Mouse (Mus musculus) thymus, adult 2 months (tissue): ENCODE results near the gene Tenm2. TPM values are rescaled to one million over a fixed set of nuclear protein-coding genes. Genes with fewer than 3 reads are reported as not detected.

Source experiments
- DNase-seq: peaks from one replicate; pipeline ENCODE4 v3.0.0; 2021
- H3K27ac ChIP-seq: fragments of 200-500 bp; 2 replicates; pipeline ENCODE4 v1.5.1; 2012; ENCODE audit warnings: low read length, control low read depth; ENCODE audit not compliant: control insufficient read depth, insufficient read depth
- H3K27me3 ChIP-seq: fragments of 200-500 bp; 2 replicates; pipeline ENCODE4 v1.6.1; 2012; ENCODE audit warnings: mild to moderate bottlenecking, low read length, moderate library complexity, mixed read lengths; ENCODE audit not compliant: control insufficient read depth, insufficient read depth
- H3K36me3 ChIP-seq: fragments of 200-500 bp; 2 replicates; pipeline ENCODE4 v1.6.1; 2012; ENCODE audit warnings: mild to moderate bottlenecking, low read length, moderate library complexity; ENCODE audit not compliant: control insufficient read depth, insufficient read depth
- H3K4me1 ChIP-seq: fragments of 200-500 bp; replicated peaks from 2 replicates; pipeline ENCODE4 v1.6.1; 2012; ENCODE audit warnings: low read length; ENCODE audit not compliant: control insufficient read depth, insufficient read depth
- H3K4me3 ChIP-seq: fragments of 200-500 bp; 2 replicates; pipeline ENCODE4 v1.5.1; 2012; ENCODE audit warnings: mild to moderate bottlenecking, low read length, control low read depth, moderate library complexity; ENCODE audit not compliant: control insufficient read depth, insufficient read depth
- CTCF ChIP-seq: fragments of 200-500 bp; IDR thresholded peaks from 2 replicates; pipeline ENCODE4 v1.5.1; 2012; ENCODE audit warnings: mild to moderate bottlenecking, control low read depth, low read length, moderate library complexity, borderline replicate concordance; ENCODE audit not compliant: control insufficient read depth, poor library complexity, insufficient read depth; ENCODE audit errors: extremely low read depth
- POLR2A ChIP-seq: fragments of 200-500 bp; IDR thresholded peaks from 2 replicates; pipeline ENCODE4 v1.6.1; 2012; ENCODE audit warnings: mild to moderate bottlenecking, low read length, control low read depth, moderate library complexity; ENCODE audit not compliant: control insufficient read depth, poor library complexity, insufficient read depth; ENCODE audit errors: extremely low read depth
- WGBS: fragments of 180-500 bp; shearing (Covaris S2); methylation state at CpG from one replicate; pipeline ENCODE4 v1.1.7; 2018; 5-methylcytosine and 5-hydroxymethylcytosine counted together
- polyA plus RNA-seq: library from polyadenylated mRNA; depleted of rRNA; stranded (reverse); fragments of >200 nt; gene quantifications from 2 replicates; pipeline ENCODE4 v1.2.3, GENCODE M21; 2012

The Tenm2 gene
- polyA plus RNA-seq, 1 experiment = 0.70 TPM

GRCm38 (mm10) chr11:35977096-35977495 is 1258.7 kb downstream of the Tenm2 start:
- H3K4me3 ChIP-seq = no peak overlapping the region
- DNase-seq = no peak
- H3K27me3 ChIP-seq = peaks cover 13% of the 10 kb centered on the region
- TF ChIP-seq CTCF (no peak), POLR2A (no peak)
- no peaks in the 10 kb centered on the region for H3K36me3 ChIP-seq
- no peak overlapping the region for H3K27ac ChIP-seq
- WGBS = 78% methylated on average over 6 of the region's 6 CpGs
- peaks cover 6% of the 10 kb centered on the region; the same call in 1 of the 2 replicates for H3K4me1 ChIP-seq

DNA sequence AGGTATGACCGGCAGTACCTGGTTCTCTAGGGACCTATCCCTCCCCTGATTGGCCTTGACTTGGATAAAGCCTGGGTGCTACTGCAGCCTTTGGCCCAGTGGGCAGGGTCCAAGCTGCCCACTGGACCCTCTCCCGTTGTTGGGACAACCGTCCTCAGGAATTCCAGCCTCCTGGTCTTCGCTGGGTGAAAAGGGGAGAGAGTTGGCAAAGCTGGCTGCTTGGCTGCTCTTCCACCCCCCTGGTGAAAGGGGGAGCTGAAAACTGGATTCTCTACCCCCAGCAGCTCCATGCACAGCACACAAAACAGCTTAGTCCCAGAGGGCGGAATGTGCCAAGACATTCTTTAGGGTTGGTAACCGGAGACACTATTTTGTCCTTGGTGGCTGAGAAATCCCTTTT is 1259.3 kb downstream of the Tenm2 start:
- 86% methylated on average over 6 of the region's 6 CpGs for WGBS
- no peak overlapping the region for H3K4me3 ChIP-seq
- H3K27me3 ChIP-seq = peaks cover 13% of the 10 kb centered on the region
- no peaks in the 10 kb centered on the region for H3K36me3 ChIP-seq
- peaks cover 6% of the 10 kb centered on the region; the same call in 1 of the 2 replicates for H3K4me1 ChIP-seq
- H3K27ac ChIP-seq = no peak overlapping the region
- no peak for TF ChIP-seq CTCF
- TF ChIP-seq POLR2A = no peak
- no peak for DNase-seq

DNA sequence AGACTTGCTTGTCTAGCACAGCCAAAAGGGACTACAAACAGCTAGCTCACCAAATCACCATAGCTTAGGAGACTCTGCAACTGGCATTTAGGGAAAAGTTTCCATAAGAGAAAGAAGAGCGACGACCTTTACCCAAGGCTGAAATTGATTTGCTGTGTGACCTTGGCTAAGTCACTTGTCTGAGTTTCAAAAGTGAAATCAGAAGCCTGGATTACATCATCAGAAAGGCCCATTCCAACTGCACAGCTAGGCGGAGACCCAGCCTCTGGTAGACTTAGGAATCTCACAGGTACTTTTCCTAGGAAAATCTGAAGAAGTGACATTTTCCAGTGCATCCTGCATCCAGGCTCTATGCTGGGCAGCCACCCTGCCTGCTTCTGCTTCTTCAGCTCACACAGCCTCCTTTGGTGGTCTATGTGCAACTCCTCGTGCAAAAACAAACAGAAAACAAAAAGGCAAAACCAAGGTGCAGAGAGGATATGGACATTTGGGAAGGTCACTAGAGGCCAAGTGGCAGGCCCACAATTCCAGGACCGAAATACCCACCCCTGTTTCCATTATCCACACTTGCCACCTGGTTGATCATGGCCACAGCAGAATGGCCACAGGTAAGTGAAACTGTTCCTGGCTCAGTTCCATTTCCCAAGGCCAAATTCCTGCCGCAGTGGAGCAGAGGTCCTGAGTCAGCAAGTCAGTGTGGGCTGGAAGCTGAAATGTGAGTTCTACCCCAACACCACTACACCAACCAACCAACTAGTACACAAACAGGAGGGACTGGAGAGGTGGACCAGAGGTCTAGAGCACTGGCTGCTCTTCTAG is 1260.9 kb downstream of the Tenm2 start:
- DNase-seq = no peak
- Histone ChIP-seq H3K27ac (no peak overlapping the region), H3K4me1 (0 out of 2 replicates have a peak, but pooled peaks cover 2% of the 10 kb centered on the region), H3K4me3 (no peak overlapping the region), H3K36me3 (no peaks in the 10 kb centered on the region), H3K27me3 (peaks cover 5% of the 10 kb centered on the region)
- TF ChIP-seq POLR2A (no peak), CTCF (no peak)
- 89% methylated on average over 6 of the region's 6 CpGs for WGBS

- H3K27ac ChIP-seq = no peak overlapping the region
- no peaks in the 10 kb centered on the region for H3K27me3 ChIP-seq
- no peaks in the 10 kb centered on the region for H3K4me1 ChIP-seq
- H3K4me3 ChIP-seq = no peak overlapping the region
- no peak for DNase-seq
- WGBS = 59% methylated on average over 7 of the region's 7 CpGs
- H3K36me3 ChIP-seq = no peaks in the 10 kb centered on the region
- TF ChIP-seq POLR2A = no peak
- TF ChIP-seq CTCF = no peak
Measured at GRCm38 (mm10) chr11:35973135-35973534, 1262.6 kb downstream of the Tenm2 start.

- no peak for TF ChIP-seq CTCF
- no peak for TF ChIP-seq POLR2A
- Histone ChIP-seq H3K27me3 (no peaks in the 10 kb centered on the region), H3K4me3 (no peak overlapping the region), H3K4me1 (no peaks in the 10 kb centered on the region), H3K27ac (no peak overlapping the region), H3K36me3 (no peaks in the 10 kb centered on the region)
- no peak for DNase-seq
- WGBS = 23% methylated on average over 6 of the region's 6 CpGs
Measured at GRCm38 (mm10) chr11:35972270-35972931, 1263.4 kb downstream of the Tenm2 start.

GRCm38 (mm10) chr11:35970806-35971705 is 1264.7 kb downstream of the Tenm2 start:
- Histone ChIP-seq H3K36me3 (no peaks in the 10 kb centered on the region), H3K27ac (no peak overlapping the region), H3K27me3 (no peaks in the 10 kb centered on the region), H3K4me1 (no peaks in the 10 kb centered on the region), H3K4me3 (no peak overlapping the region)
- no peak for DNase-seq
- no peak for TF ChIP-seq CTCF
- TF ChIP-seq POLR2A = no peak
- 91% methylated on average over 19 of the region's 19 CpGs for WGBS
